Mouse (Mus musculus): Measurements from ENCODE around the gene Clybl. TPM values are rescaled to one million over a fixed set of nuclear protein-coding genes. Genes with fewer than 3 reads are reported as not detected.

The Clybl gene
- polyA plus RNA-seq, 1 experiment = 40.6 TPM

DNA sequence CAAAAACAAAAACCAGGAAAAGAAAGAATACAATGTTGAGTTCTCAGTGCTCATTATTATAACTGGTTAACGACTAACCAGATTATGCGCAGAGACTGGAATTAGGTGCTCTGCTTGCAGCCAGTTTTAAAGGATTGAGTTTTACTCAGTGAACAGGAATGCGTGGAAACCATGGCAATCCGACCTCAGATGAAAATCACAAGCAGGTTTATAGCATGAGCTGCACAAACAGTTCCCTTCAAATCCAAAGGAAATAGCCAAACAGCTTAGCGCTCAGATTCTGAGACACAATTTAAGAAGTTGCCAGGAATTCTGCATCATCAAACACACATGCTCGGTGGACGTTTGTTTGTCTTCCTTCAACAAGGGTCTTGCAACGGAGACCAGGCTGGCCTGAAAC lies 187.0 kb downstream of the Clybl start:
- Histone ChIP-seq H3K27ac (ENCODE audit: insufficient read depth, low read length) (no peak overlapping the region), H3K27me3 (ENCODE audit: control insufficient read depth, insufficient read depth, low read length) (no peaks in the 10 kb centered on the region), H3K4me3 (replicated peaks; ENCODE audit: insufficient read depth, low read depth, low read length) (no peak overlapping the region), H3K4me1 (ENCODE audit: control insufficient read depth, insufficient read depth, low read length) (peaks cover 7% of the 10 kb centered on the region; the same call in 1 of the 2 replicates)
- WGBS = 78% methylated on average over 8 of the region's 8 CpGs
- DNase-seq = no peak
- no peak for TF ChIP-seq POLR2A (IDR thresholded peaks at IDR 0.05; ENCODE audit: borderline replicate concordance, insufficient read depth, low read length)
- TF ChIP-seq CTCF (IDR thresholded peaks at IDR 0.05; ENCODE audit: borderline replicate concordance, insufficient read depth, low read depth, low read length) = no peak

DNA sequence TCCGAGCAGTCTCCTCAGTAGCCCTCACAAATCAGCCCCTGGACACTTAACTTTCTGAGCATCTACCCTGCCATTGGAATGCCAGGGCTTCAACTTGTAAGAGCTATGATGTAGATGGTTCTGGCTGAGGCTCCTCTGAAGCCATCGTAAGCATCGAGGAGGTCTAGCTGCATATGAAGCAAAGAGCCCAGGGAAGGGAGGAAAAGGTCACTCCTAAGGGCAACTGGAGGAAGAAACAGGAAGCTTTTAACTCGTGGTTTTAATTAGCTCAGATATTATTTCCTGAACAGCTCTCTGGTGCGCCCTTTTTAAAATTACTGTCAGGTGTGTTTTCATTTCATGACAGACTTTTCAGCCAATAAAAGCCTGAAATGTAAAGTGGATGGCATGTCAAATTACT lies 190.5 kb downstream of the Clybl start:
- no peak overlapping the region for H3K27ac ChIP-seq (ENCODE audit: insufficient read depth, low read length)
- H3K27me3 ChIP-seq (ENCODE audit: control insufficient read depth, insufficient read depth, low read length) = no peaks in the 10 kb centered on the region
- 76% methylated on average over 5 of the region's 5 CpGs for WGBS
- TF ChIP-seq CTCF (IDR thresholded peaks at IDR 0.05; ENCODE audit: borderline replicate concordance, insufficient read depth, low read depth, low read length) = no peak
- DNase-seq = no peak
- H3K4me1 ChIP-seq (ENCODE audit: control insufficient read depth, insufficient read depth, low read length) = peaks cover 7% of the 10 kb centered on the region; the same call in 1 of the 2 replicates
- no peak overlapping the region for H3K4me3 ChIP-seq (replicated peaks; ENCODE audit: insufficient read depth, low read depth, low read length)

DNA sequence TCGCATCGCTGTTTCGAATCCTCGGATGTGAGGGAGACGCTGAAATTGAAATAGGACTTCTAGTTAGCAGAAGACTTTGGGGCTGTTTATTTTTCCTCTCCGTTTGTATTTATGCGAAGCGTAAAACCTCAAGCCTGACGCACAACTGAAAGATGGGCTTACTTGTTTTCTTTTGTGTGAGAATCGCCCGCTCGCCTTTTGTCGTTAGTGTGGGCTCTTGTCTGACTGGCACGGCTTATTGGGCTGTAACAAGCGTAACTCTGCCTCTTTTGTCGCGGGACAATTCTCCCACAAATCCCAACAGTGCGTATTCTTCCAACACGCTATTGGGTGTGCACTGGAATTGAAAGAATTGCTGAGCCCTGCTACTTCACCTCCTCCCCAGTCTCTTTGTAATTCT lies 192.0 kb downstream of the Clybl start:
- TF ChIP-seq POLR2A (IDR thresholded peaks at IDR 0.05; ENCODE audit: borderline replicate concordance, insufficient read depth, low read length) = peak; percentile 21; the same call in 1 of the 2 replicates
- no peak for TF ChIP-seq CTCF (IDR thresholded peaks at IDR 0.05; ENCODE audit: borderline replicate concordance, insufficient read depth, low read depth, low read length)
- peak overlapping the region; percentile 95 for H3K27ac ChIP-seq (ENCODE audit: insufficient read depth, low read length)
- H3K4me1 ChIP-seq (ENCODE audit: control insufficient read depth, insufficient read depth, low read length) = peaks cover 11% of the 10 kb centered on the region; the same call in 1 of the 2 replicates
- 5% methylated on average over 19 of the region's 19 CpGs for WGBS
- peak overlapping the region; percentile 50 for H3K4me3 ChIP-seq (replicated peaks; ENCODE audit: insufficient read depth, low read depth, low read length)
- no peaks in the 10 kb centered on the region for H3K27me3 ChIP-seq (ENCODE audit: control insufficient read depth, insufficient read depth, low read length)
- peak; percentile 68 to 69 for DNase-seq

DNA sequence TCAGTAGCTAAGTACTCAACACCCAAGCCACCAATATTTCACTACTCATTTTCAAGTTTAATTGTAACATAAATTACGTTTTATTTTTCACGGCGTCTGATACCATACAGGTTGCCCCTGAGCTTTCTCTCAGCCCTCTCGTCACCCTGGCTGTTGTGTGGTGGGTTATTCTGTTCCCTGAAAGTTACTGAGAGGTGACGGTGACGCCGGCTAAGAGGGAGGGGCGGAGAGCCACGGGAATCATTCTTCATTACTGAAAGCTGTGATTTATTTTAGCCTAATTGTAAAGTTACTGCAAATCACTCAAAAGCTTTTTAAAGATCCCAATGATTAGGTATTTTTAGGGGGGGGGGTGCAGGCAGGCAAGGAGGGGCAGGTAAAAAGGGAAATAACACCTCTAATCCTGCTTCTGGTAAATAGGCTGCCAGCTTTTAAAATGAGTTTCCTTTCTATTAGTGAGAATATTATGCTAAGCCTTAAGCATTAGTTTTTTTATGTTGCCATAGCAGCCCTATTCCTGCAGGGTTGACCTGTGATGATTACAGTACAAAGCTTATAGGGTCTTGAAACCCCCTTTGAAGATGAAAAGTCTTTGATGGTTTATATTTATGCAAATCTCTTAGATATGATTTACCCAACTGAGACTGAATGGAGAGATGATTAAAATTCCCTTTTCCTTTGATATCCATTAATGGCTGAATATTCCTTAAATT lies 192.9 kb downstream of the Clybl start:
- H3K4me3 ChIP-seq (replicated peaks; ENCODE audit: insufficient read depth, low read depth, low read length) = peak overlapping the region; percentile 46
- no peaks in the 10 kb centered on the region for H3K27me3 ChIP-seq (ENCODE audit: control insufficient read depth, insufficient read depth, low read length)
- no peak for TF ChIP-seq POLR2A (IDR thresholded peaks at IDR 0.05; ENCODE audit: borderline replicate concordance, insufficient read depth, low read length)
- TF ChIP-seq CTCF (IDR thresholded peaks at IDR 0.05; ENCODE audit: borderline replicate concordance, insufficient read depth, low read depth, low read length) = no peak
- DNase-seq = peak; percentile 56 to 63
- peak overlapping the region; percentile 87 for H3K27ac ChIP-seq (ENCODE audit: insufficient read depth, low read length)
- H3K4me1 ChIP-seq (ENCODE audit: control insufficient read depth, insufficient read depth, low read length) = peaks cover 4% of the 10 kb centered on the region; the same call in 1 of the 2 replicates
- 9% methylated on average over 9 of the region's 9 CpGs for WGBS

DNA sequence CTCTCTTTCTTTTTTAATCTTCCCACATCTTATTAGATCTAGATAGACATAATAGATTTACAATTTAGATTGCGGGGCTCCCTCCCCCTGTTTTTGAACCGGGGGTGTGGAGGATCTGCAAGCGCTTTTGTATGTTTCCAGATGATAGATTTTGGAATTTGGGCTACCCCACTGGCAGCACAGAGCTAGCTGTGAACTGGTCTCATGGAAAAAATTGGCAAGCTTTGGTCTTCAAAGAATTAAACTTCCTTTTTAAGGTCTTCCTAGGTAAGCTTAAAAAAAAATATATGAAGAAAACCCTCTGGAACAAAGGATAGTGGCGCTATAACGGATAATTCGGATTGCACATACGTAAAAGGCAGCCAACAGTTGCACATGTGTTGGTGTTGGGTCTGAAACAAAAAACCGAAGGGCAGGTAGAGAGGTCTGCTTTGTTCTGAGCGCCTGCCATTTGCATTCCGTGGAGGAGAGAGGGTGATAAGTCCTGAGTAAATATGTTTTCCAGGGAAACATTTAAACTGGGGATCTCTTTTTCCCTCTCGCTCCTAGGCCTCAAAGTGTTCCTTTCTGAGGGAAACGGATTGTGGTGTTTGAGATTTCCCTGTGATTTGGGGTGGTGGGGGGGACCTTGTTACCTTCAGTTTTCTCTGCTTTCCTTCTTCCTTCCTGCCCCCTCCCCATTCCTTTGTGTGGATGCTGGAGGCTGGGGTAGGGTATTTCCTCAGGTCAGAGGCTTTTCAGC lies 193.7 kb downstream of the Clybl start:
- Histone ChIP-seq H3K27me3 (ENCODE audit: control insufficient read depth, insufficient read depth, low read length) (no peaks in the 10 kb centered on the region), H3K4me1 (ENCODE audit: control insufficient read depth, insufficient read depth, low read length) (peaks cover 8% of the 10 kb centered on the region; the same call in 1 of the 2 replicates), H3K27ac (ENCODE audit: insufficient read depth, low read length) (peak overlapping the region; percentile 100), H3K4me3 (replicated peaks; ENCODE audit: insufficient read depth, low read depth, low read length) (peak overlapping the region; percentile 9)
- peak in 1 of 2 experiments; percentile 67 for DNase-seq
- WGBS = 14% methylated on average over 12 of the region's 12 CpGs
- no peak for TF ChIP-seq CTCF (IDR thresholded peaks at IDR 0.05; ENCODE audit: borderline replicate concordance, insufficient read depth, low read depth, low read length)
- no peak for TF ChIP-seq POLR2A (IDR thresholded peaks at IDR 0.05; ENCODE audit: borderline replicate concordance, insufficient read depth, low read length)

DNA sequence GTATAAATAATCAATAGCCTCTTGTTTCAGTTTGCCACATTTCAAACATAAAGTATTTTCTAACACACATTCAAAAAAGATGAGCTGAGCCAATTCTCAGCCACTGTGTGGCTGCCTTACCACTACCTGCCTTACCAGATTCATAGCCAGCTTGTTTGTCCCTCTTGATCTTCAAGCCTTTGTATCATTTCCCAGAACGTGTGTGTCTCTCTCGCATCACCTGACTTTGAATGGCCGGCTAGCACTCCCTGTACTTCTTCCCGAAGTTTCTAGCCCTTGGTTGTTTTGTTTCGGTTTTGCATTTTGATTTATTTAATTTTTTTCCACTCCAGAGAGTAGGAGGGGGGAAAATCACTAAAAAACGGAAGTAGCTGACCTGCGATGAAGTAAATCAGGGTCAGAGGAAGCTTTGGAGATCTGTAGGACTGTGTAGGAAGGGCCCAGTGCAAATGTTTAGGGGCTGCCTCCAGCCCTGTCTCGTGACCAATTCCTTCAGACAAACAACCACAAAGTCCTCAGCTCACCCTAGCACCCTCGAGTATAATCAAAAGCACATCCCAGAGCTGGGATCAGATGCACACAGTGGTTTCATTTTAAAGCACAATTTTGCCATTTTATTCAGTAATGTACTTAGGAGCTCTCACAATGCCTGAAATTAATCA lies 195.1 kb downstream of the Clybl start:
- WGBS = 11% methylated on average over 9 of the region's 9 CpGs
- peak; percentile 63 to 66 for DNase-seq
- Histone ChIP-seq H3K4me1 (ENCODE audit: control insufficient read depth, insufficient read depth, low read length) (peaks cover 11% of the 10 kb centered on the region; the same call in 1 of the 2 replicates), H3K4me3 (replicated peaks; ENCODE audit: insufficient read depth, low read depth, low read length) (peak overlapping the region; percentile 23), H3K27me3 (ENCODE audit: control insufficient read depth, insufficient read depth, low read length) (no peaks in the 10 kb centered on the region), H3K27ac (ENCODE audit: insufficient read depth, low read length) (peak overlapping the region; percentile 75)
- no peak for TF ChIP-seq POLR2A (IDR thresholded peaks at IDR 0.05; ENCODE audit: borderline replicate concordance, insufficient read depth, low read length)
- TF ChIP-seq CTCF (IDR thresholded peaks at IDR 0.05; ENCODE audit: borderline replicate concordance, insufficient read depth, low read depth, low read length) = no peak

DNA sequence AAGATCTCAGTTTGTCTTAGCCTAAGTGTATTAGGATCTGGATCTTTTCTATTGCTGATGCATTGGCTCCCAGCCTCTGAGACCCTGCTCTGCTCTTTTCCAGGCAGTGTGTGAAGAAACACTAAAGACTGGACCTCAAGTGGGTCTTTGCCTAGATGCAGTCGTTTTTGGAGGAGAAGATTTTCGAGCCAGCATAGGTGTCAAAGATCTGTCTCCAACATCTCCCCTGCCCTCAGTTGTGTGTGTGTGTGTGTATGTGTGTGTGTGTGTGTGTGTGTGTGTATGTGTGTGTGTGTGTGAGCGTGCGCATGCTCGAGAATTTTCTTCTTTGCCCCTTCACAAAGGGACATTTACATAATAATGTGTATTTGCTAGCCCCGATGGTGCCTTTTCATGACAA lies 196.2 kb downstream of the Clybl start:
- H3K4me1 ChIP-seq (ENCODE audit: control insufficient read depth, insufficient read depth, low read length) = peaks cover 11% of the 10 kb centered on the region; the same call in 1 of the 2 replicates
- no peak for TF ChIP-seq CTCF (IDR thresholded peaks at IDR 0.05; ENCODE audit: borderline replicate concordance, insufficient read depth, low read depth, low read length)
- no peak for TF ChIP-seq POLR2A (IDR thresholded peaks at IDR 0.05; ENCODE audit: borderline replicate concordance, insufficient read depth, low read length)
- DNase-seq = peak in 1 of 2 experiments; percentile 53
- peak overlapping the region; percentile 85; the same call in 1 of the 2 replicates for H3K27ac ChIP-seq (ENCODE audit: insufficient read depth, low read length)
- 39% methylated on average over 6 of the region's 6 CpGs for WGBS
- no peak overlapping the region for H3K4me3 ChIP-seq (replicated peaks; ENCODE audit: insufficient read depth, low read depth, low read length)
- no peaks in the 10 kb centered on the region for H3K27me3 ChIP-seq (ENCODE audit: control insufficient read depth, insufficient read depth, low read length)

Data from cerebellum, adult 2 months (tissue).